Mouse (Mus musculus): ENCODE measurements around the gene Gm42878. TPM values are rescaled to one million over a fixed set of nuclear protein-coding genes. Genes with fewer than 3 reads are reported as not detected.

Gene Gm42878
- total and polyA plus RNA-seq, 2 experiments from 2014 or later = not detected

- ATAC-seq (ENCODE audit: low FRiP score) = no peak
- 51% methylated on average over 3 of the region's 3 CpGs for WGBS
Observed at GRCm38 (mm10) chr5:121469566-121469965, 75.7 kb downstream of the Gm42878 start.

More at GRCm38 (mm10) chr5:121469566-121469965, 75.7 kb downstream of the Gm42878 start:
- no peak overlapping the region for H3K27ac ChIP-seq (ENCODE audit: low read depth, low read length)
- H3K9me3 ChIP-seq (ENCODE audit: low read length) = no peaks in the 10 kb centered on the region
- H3K27me3 ChIP-seq (ENCODE audit: insufficient read depth, low read length) = no peaks in the 10 kb centered on the region
- H3K4me1 ChIP-seq (ENCODE audit: insufficient read depth, low read length) = no peaks in the 10 kb centered on the region
- TF ChIP-seq CTCF (IDR thresholded peaks at IDR 0.05) = no peak
- DNase-seq (ENCODE audit: low spot score) = no peak
- no peak overlapping the region for H3K4me3 ChIP-seq (ENCODE audit: low read depth, low read length)
- H3K9ac ChIP-seq (replicated peaks; ENCODE audit: low read length, poor library complexity, severe bottlenecking) = no peak overlapping the region
- no peaks in the 10 kb centered on the region for H3K36me3 ChIP-seq (ENCODE audit: insufficient read depth, low read length)
- H3K4me2 ChIP-seq (ENCODE audit: low read depth, low read length, poor library complexity, severe bottlenecking) = no peak overlapping the region

Other genes with a start within 250 kb of the Gm42878 start
- 98.2 and 110 TPM in 2 replicates for gene Trafd1, start 159.8 kb downstream of the Gm42878 start, total RNA-seq (2014; rRNA removed)
- gene Trafd1, start 159.8 kb downstream of the Gm42878 start, polyA plus RNA-seq (2015; fragmentation: Nextera tagmentation; extraction: Ambion mirVana) = 119 and 124 TPM in 2 replicates
- 41.8 and 45.1 TPM in 2 replicates for gene Naa25, start 147.5 kb downstream of the Gm42878 start, total RNA-seq (2014; rRNA removed)
- 37.8 and 42.1 TPM in 2 replicates for gene Naa25, start 147.5 kb downstream of the Gm42878 start, polyA plus RNA-seq (2015; fragmentation: Nextera tagmentation; extraction: Ambion mirVana)
- 0.66 and 4.6 TPM in 2 replicates for gene Tmem116, start 93.6 kb downstream of the Gm42878 start, total RNA-seq (2014; rRNA removed)
- gene Tmem116, start 93.6 kb downstream of the Gm42878 start, polyA plus RNA-seq (2015; fragmentation: Nextera tagmentation; extraction: Ambion mirVana) = 2.0 and 2.5 TPM in 2 replicates
- gene Erp29, start 93.0 kb downstream of the Gm42878 start, total RNA-seq (2014; rRNA removed) = 70.8 and 86.6 TPM in 2 replicates
- 187 and 202 TPM in 2 replicates for gene Erp29, start 93.0 kb downstream of the Gm42878 start, polyA plus RNA-seq (2015; fragmentation: Nextera tagmentation; extraction: Ambion mirVana)
- gene Adam1b, start 42.0 kb downstream of the Gm42878 start, total RNA-seq (2014; rRNA removed) = not detected in 2 replicates
- gene Adam1b, start 42.0 kb downstream of the Gm42878 start, polyA plus RNA-seq (2015; fragmentation: Nextera tagmentation; extraction: Ambion mirVana) = not detected in 2 replicates
- 17.0 and 21.0 TPM in 2 replicates for gene Adam1a, start within 50 bp of the Gm42878 start, total RNA-seq (2014; rRNA removed)
- 1.8 and 2.4 TPM in 2 replicates for gene Adam1a, start within 50 bp of the Gm42878 start, polyA plus RNA-seq (2015; fragmentation: Nextera tagmentation; extraction: Ambion mirVana)
- 72.7 and 78.0 TPM in 2 replicates for gene Mapkapk5, start 423 bp upstream of the Gm42878 start, total RNA-seq (2014; rRNA removed)
- 45.3 and 45.8 TPM in 2 replicates for gene Mapkapk5, start 423 bp upstream of the Gm42878 start, polyA plus RNA-seq (2015; fragmentation: Nextera tagmentation; extraction: Ambion mirVana)
- 104 TPM in 2 replicates for gene Aldh2, start 48.3 kb upstream of the Gm42878 start, total RNA-seq (2014; rRNA removed)
- gene Aldh2, start 48.3 kb upstream of the Gm42878 start, polyA plus RNA-seq (2015; fragmentation: Nextera tagmentation; extraction: Ambion mirVana) = 139 and 147 TPM in 2 replicates
- gene Acad12, start 73.5 kb upstream of the Gm42878 start, total RNA-seq (2014; rRNA removed) = 2.0 and 2.1 TPM in 2 replicates
- gene Acad12, start 73.5 kb upstream of the Gm42878 start, polyA plus RNA-seq (2015; fragmentation: Nextera tagmentation; extraction: Ambion mirVana) = 1.8 and 2.1 TPM in 2 replicates
- gene Acad10, start 115.0 kb upstream of the Gm42878 start, total RNA-seq (2014; rRNA removed) = 1.7 TPM in 2 replicates
- gene Acad10, start 115.0 kb upstream of the Gm42878 start, polyA plus RNA-seq (2015; fragmentation: Nextera tagmentation; extraction: Ambion mirVana) = 1.3 and 1.4 TPM in 2 replicates
- 47.3 and 48.2 TPM in 2 replicates for gene Brap, start 115.1 kb upstream of the Gm42878 start, total RNA-seq (2014; rRNA removed)
- 43.5 and 43.6 TPM in 2 replicates for gene Brap, start 115.1 kb upstream of the Gm42878 start, polyA plus RNA-seq (2015; fragmentation: Nextera tagmentation; extraction: Ambion mirVana)
- 102 and 103 TPM in 2 replicates for gene Atxn2, start 165.9 kb upstream of the Gm42878 start, total RNA-seq (2014; rRNA removed)
- 82.9 and 103 TPM in 2 replicates for gene Atxn2, start 165.9 kb upstream of the Gm42878 start, polyA plus RNA-seq (2015; fragmentation: Nextera tagmentation; extraction: Ambion mirVana)